Mouse (Mus musculus) brain, embryonic 14.5 days (tissue): ENCODE data around the gene Spen. TPM values are rescaled to one million over a fixed set of nuclear protein-coding genes. Genes with fewer than 3 reads are reported as not detected.

Source experiments
- DNase-seq: peaks from one replicate; pipeline ENCODE4 v3.0.0-alpha.2; 2011; ENCODE audit warnings: low read depth
- CTCF ChIP-seq: fragments of 200-500 bp; IDR thresholded peaks from 2 replicates; pipeline ENCODE4 v1.5.1; 2012; ENCODE audit warnings: inconsistent platforms, mild to moderate bottlenecking, moderate library complexity, borderline replicate concordance; ENCODE audit not compliant: insufficient read depth, insufficient read length; ENCODE audit errors: extremely low read depth
- POLR2A ChIP-seq: fragments of 200-500 bp; IDR thresholded peaks from 2 replicates; pipeline ENCODE4 v1.6.1; 2012; ENCODE audit warnings: mild to moderate bottlenecking, inconsistent platforms, borderline replicate concordance; ENCODE audit not compliant: poor library complexity, insufficient read depth, insufficient read length, severe bottlenecking; ENCODE audit errors: extremely low read depth
- polyA plus RNA-seq: library from polyadenylated mRNA; depleted of rRNA; stranded (reverse); fragments of >200 nt; gene quantifications from 2 replicates; pipeline ENCODE4 v1.2.3, GENCODE M21; 2012

The Spen gene
- polyA plus RNA-seq, 1 experiment = 32.7 TPM

DNA sequence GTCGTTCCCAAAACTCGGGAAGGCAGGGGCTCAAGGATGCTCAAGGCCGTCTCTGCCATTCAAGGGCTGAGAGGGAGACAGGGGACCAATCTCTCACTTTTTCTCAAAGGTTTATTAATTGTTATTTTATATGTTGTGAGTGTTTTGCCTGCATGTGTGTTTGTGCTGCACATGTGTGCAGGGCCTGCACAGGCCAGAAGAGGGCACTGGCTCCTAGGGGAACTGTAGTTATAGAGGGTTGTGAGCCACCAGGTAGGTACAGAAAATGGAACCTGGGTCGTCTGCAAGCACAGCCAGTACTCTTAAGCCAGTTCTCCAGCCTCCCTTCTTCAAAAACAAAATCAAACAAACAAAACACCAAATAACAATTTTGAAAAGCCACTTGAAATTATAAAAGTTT lies 49.7 kb downstream of the Spen start:
- DNase-seq = no peak
- TF ChIP-seq POLR2A = no peak
- TF ChIP-seq CTCF = peak; percentile 56; the same call in 1 of the 2 replicates

DNA sequence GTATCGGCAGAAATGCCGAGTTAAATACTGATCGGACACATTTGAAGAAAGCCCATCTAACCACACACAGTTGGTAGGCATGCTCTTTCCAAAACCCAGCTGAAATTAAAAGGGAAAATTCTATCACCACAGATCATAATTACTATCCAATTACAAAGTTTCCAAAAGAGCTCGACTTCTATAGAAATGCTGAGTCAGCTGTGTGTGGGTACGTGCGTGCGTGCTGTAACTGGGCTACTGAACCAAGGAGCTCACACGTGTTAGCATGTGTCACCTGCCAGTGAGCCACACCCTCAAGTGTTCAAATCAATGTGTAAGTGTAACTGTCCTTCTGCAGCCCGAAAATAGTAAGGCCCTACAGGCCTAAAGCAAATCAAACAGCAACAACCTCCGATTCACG lies 50.8 kb downstream of the Spen start:
- no peak for DNase-seq
- TF ChIP-seq POLR2A = no peak
- TF ChIP-seq CTCF = no peak

DNA sequence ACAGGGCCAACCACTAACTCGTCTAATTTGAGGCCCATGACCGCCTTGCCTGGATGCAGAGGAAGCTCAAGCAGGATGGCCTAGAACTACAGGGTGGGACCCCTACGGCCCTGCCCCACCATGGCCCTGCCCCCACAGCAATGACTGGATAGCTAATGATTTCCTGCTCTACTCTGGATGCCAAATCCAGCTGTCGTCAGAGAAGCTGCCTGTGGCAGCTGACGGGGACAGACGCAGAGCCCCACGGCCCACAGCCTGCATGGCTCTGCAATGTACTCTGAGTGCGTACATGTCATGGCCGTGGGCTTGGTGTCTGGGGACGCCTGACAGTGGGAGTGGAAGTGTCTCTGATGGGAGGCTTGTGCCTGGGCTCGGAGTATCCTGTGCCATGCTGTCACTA lies 54.3 kb downstream of the Spen start:
- no peak for TF ChIP-seq CTCF
- TF ChIP-seq POLR2A = no peak
- DNase-seq = no peak

DNA sequence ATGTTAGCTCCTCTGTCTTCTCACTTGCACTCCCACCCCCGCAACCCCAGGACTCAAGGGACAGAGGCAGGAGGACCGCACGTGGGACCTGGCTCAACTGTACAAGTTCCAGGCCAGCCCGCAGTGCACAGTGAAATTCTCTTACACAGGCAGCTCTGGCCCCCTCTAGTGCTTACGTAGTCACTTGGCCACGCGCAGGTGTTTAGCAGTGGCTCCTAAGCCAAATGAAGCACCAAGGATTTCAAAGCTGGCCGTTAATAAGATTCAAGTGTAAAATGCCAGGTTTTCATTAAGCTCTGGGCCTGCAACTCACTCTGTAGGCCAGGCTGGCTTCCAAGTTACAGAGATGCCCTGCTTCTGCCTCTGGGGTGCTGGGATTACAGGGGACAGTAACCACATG lies 59.0 kb downstream of the Spen start:
- DNase-seq = peak; percentile 36
- no peak for TF ChIP-seq CTCF
- no peak for TF ChIP-seq POLR2A

DNA sequence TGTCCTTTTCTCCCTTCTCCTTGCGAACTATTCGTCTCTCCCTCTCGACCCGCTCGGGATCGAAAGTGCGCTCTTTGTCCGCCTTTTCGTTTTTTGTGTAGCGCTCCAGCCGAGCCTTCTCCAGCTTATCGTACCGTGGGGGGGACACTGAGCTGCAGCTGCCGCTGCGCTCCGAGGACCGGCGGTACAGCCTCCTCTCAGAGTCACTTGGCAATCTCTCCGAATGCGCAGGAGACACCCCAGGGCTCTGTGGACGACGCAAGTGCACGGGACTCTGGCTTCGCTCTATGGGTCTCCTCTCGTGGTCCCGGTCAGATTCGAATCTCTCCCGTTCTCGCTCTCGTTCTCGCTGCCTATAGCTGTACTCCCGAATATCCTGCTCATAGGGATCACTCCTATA lies 59.6 kb downstream of the Spen start:
- no peak for DNase-seq
- TF ChIP-seq CTCF (no peak), POLR2A (no peak)

DNA sequence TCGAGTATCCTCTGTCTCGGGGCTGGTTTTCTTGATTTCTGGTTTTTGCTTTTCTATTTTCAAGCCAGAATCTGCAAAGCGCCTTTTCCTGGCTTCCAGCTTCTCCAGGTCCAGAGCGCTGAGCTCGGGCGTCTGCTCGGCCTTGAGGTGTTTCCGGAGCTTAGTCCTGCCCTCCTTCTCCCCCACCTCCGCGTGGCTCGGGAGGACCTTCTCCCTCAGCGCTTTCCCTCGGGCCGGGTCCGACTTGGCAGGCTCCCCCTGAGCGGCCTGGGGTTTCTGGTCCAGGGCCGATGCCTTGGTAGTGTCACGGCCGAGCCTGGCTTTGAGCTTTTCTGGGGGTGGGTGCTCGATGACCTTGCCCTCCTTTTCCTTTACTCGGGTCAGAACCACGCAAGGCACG lies 60.2 kb downstream of the Spen start:
- TF ChIP-seq CTCF (no peak), POLR2A (no peak)
- peak; percentile 38 for DNase-seq

DNA sequence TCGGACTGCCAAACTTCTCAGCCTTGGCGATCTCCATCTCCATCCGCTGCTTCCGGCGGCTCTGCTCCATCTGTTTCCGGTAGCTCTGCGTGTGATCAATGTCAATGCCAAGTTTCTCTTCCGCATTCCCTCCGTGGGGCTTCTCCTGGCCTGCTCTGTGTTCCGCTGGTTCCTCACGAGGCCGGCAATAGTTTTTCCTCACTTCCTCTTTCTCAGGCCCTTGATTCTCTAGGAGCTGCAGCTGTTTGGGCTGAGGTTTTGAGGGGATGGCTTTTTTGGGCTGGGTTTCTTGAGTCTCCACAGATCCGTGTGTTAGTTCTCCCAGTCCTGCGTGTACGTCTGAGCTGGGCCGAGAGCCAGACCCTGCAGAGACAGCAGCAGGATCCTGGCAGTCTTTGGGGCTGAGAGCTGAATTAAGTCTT lies 60.7 kb downstream of the Spen start:
- DNase-seq = peak; percentile 82
- no peak for TF ChIP-seq CTCF
- TF ChIP-seq POLR2A = no peak

DNA sequence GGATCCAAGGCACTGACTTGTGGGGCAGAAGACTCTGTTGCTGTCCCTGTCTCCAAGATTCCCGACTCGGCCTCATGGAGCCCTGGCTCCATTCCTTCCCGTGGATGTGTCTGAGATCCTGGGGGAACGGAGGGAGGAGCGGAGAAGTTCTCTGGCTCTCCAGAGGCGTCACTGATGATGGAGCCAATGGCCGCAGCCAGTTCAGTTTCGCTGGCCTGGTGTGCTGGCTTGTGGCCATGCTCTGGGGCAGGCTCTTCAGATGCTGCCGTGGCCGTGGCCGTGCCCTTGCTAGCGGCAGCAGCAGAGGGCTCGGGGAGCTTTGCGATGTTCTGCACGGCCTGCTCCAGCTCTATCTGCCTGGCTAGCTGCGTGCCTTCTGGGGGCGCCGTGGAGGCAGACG lies 64.0 kb downstream of the Spen start:
- no peak for DNase-seq

DNA sequence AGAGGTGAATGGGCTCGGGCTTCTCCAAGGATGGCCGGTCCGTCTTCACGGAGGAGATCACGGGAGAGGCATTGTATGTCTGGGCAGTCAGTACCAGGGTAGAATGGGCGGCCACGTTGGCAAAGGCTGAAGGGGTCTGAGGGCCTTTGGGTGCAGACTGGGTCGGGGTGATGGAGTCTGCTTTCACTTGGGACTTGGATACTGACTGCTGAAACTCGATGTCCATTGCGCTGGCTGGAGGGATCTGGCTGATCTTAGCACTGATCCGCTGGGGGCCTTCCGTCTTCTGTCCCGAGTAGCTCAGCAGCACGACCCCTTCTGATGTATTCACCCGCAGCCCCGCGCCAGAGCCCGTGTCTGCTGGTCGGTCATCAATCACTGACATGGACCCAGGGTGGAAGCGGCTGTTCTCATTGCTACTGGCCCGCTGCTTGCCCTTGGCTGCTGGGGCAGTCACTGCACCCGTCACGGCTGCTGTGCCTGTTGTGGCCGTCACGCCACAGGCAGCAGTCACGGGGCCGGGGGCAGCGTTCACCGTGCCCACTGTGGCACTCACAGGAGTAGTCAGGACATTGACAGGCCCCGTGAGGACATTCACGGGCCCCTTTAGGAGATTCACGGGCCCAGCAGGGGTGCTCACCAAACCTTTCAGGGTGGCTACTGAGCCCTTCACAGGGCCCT lies 65.6 kb downstream of the Spen start:
- TF ChIP-seq CTCF = no peak
- no peak for TF ChIP-seq POLR2A
- DNase-seq = no peak

More for the DNA sequence above, 64.0 kb downstream of the Spen start:
- TF ChIP-seq CTCF = no peak
- TF ChIP-seq POLR2A = no peak

DNA sequence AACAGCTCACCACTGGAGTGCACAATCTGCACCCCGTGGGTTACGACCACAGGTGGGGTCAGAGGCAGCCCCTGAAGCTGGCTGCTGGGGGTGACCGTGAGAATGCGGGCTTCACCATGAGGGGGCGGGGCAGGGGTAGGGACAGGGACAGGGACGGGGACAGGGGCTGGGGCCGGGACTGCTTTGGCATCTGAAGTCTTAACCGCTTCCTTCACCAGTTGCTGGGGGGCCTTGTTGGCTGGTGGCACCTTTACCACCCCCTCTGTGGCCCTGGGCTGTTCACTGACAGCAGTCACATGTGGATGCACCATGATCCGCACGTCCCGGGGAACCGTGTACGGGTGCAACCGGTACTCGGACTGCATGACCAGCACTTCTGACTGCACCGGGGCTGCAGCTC lies 66.9 kb downstream of the Spen start:
- no peak for DNase-seq
- no peak for TF ChIP-seq POLR2A
- TF ChIP-seq CTCF = no peak

DNA sequence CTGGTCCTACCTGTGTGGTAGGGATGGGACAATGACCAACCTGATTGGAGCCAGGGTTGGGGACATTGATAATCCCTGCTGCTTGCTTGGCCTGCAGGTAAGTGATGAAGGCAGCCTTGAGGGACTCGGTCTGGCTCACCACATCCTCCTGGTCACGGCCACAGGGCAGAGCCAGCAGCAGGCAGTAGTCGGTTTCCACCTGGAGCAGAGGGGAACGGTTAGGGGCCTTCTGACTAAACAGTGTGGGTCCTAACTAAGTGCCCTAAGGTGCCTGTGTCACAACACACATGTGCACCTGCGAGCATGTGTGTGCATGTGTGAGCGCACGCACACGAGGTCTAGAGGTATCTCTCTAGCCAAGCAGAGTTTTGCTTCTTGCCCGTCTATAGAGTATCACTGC lies 69.1 kb downstream of the Spen start:
- no peak for TF ChIP-seq POLR2A
- TF ChIP-seq CTCF = no peak
- DNase-seq = no peak

DNA sequence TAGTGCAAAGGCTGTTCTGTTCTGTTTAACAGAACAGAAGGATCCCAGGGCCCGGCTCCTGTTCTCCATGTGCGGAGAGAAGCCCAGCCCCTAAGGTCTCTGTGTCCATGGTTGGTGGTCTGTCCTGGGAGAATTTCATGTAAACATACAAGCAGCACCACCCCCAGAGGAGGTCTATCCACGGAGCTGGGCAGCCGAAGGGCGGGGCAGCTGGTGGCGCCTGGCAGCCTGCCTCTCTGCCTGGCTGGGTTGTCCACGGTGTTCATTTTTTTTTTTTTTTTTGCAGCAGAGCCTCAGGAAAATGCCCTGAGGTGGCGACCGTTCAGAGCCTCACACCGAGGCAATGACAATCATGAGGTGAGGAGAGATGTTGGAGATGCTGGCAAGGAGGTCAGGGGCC lies 69.8 kb downstream of the Spen start:
- no peak for DNase-seq
- no peak for TF ChIP-seq POLR2A
- TF ChIP-seq CTCF = no peak
